Mouse (Mus musculus) thymus, adult 2 months (tissue): ENCODE results near the gene Etl4.

ENCODE experiments used
- CTCF ChIP-seq: fragments of 200-500 bp; IDR thresholded peaks from 2 replicates; pipeline ENCODE4 v1.5.1; 2012; ENCODE audit warnings: mild to moderate bottlenecking, control low read depth, low read length, moderate library complexity, borderline replicate concordance; ENCODE audit not compliant: control insufficient read depth, poor library complexity, insufficient read depth; ENCODE audit errors: extremely low read depth
- POLR2A ChIP-seq: fragments of 200-500 bp; IDR thresholded peaks from 2 replicates; pipeline ENCODE4 v1.6.1; 2012; ENCODE audit warnings: mild to moderate bottlenecking, low read length, control low read depth, moderate library complexity; ENCODE audit not compliant: control insufficient read depth, poor library complexity, insufficient read depth; ENCODE audit errors: extremely low read depth

DNA sequence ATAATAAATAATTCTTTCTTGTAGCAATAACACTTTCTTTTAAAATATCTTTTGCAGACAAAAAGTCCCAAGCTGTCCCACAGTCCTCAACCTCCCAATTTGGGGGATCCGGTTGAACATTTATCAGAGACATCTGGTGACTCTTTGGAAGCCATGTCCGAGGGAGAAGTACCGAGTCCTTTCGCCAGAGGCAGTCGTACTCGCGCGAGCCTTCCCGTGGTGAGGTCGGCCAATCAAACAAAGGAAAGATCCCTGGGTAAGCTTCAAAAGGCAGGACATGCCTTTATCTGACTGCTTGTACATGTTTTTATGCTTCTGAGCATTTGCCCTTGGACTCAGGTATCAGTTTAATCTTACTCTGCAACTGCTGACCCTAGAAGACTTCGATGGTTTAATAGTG is 752.3 kb downstream of the Etl4 start:
- TF ChIP-seq CTCF: no peak
- no peak for TF ChIP-seq POLR2A
